Mouse (Mus musculus) NIH3T3 (cell line): ENCODE measurements around the gene Crabp2.

Experiments used
- DNase-seq: peaks from one replicate; pipeline ENCODE4 v3.0.0-alpha.2; 2012; ENCODE audit warnings: low read depth

Crabp2 gene

GRCm38 (mm10) chr3:87958967-87959366 is 10.5 kb downstream of the Crabp2 start:
- DNase-seq = no peak

GRCm38 (mm10) chr3:87959371-87959770 is 10.9 kb downstream of the Crabp2 start:
- DNase-seq = peak; percentile 66

- DNase-seq = peak; percentile 29
Measured at GRCm38 (mm10) chr3:87960191-87960585, 11.7 kb downstream of the Crabp2 start.

GRCm38 (mm10) chr3:87960586-87961191 is 12.2 kb downstream of the Crabp2 start:
- DNase-seq = peak; percentile 98

GRCm38 (mm10) chr3:87970184-87970938 is 21.9 kb downstream of the Crabp2 start:
- peak; percentile 86 for DNase-seq

- DNase-seq = peak; percentile 53
Measured at GRCm38 (mm10) chr3:87970939-87971488, 22.5 kb downstream of the Crabp2 start, which contains the start of gene Nes. Gene Nes, plus strand, starts transcription at chr3:87971078.

GRCm38 (mm10) chr3:87971489-87972202 is 23.2 kb downstream of the Crabp2 start:
- DNase-seq = no peak

GRCm38 (mm10) chr3:87972203-87972664 is 23.8 kb downstream of the Crabp2 start:
- no peak for DNase-seq

- DNase-seq = no peak
Measured at GRCm38 (mm10) chr3:87972776-87973175, 24.3 kb downstream of the Crabp2 start.

- DNase-seq = no peak
Measured at GRCm38 (mm10) chr3:87973593-87974380, 25.3 kb downstream of the Crabp2 start.

GRCm38 (mm10) chr3:87974381-87974987 is 26.0 kb downstream of the Crabp2 start:
- DNase-seq = no peak

GRCm38 (mm10) chr3:87979493-87979892 is 31.0 kb downstream of the Crabp2 start:
- no peak for DNase-seq

GRCm38 (mm10) chr3:87980085-87980484 is 31.6 kb downstream of the Crabp2 start:
- DNase-seq = no peak

GRCm38 (mm10) chr3:87980728-87981127 is 32.3 kb downstream of the Crabp2 start:
- no peak for DNase-seq

- DNase-seq = no peak
Measured at GRCm38 (mm10) chr3:87981214-87981760, 32.8 kb downstream of the Crabp2 start.

GRCm38 (mm10) chr3:87981894-87982835 is 33.7 kb downstream of the Crabp2 start:
- no peak for DNase-seq

GRCm38 (mm10) chr3:87982836-87983601 is 34.6 kb downstream of the Crabp2 start:
- DNase-seq = peak; percentile 54

GRCm38 (mm10) chr3:87983627-87984026 is 35.2 kb downstream of the Crabp2 start:
- DNase-seq = no peak

GRCm38 (mm10) chr3:87984094-87984493 is 35.6 kb downstream of the Crabp2 start:
- DNase-seq = no peak
